Mouse (Mus musculus) kidney, postnatal 10 days (tissue): Measurements from ENCODE around the gene Asna1.

Experiments
- DNase-seq: peaks from one replicate; pipeline ENCODE4 v3.0.0; 2021; ENCODE audit warnings: mixed read lengths

The Asna1 gene

GRCm38 (mm10) chr8:85025098-85025932 is at the start of gene Asna1:
TSS of gene Asna1 (minus strand) at chr8:85025281.
- DNase-seq = peak; percentile 90

- DNase-seq = no peak
Observed at GRCm38 (mm10) chr8:85074617-85075016, 49.5 kb upstream of the Asna1 start.

GRCm38 (mm10) chr8:85074167-85074566 is 49.1 kb upstream of the Asna1 start:
- no peak for DNase-seq

DNA sequence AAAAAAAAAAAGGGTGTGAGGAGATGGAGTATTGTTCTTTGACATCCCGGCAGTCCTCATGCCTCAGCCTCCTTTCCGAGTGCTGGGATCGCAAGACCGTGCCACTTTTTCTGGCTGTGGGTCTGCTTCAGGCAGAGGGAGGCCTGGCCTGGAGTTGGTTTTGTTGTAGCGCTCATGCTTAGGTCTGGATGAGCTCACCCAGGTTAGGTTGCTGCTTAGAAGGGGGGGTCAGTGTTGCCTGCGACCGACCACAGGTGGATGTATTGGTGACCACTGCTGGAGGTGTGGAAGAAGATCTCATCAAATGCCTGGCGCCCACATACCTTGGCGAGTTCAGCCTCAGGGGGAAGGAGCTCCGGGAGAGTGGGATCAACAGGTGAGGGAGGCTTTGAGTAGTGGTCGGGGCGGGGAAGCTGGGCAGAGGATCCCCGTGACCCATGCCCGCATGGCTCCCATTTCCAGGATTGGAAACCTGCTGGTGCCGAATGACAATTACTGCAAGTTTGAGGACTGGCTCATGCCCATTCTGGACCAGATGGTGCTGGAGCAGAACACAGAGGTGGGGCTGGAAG is 48.0 kb upstream of the Asna1 start:
- no peak for DNase-seq

DNA sequence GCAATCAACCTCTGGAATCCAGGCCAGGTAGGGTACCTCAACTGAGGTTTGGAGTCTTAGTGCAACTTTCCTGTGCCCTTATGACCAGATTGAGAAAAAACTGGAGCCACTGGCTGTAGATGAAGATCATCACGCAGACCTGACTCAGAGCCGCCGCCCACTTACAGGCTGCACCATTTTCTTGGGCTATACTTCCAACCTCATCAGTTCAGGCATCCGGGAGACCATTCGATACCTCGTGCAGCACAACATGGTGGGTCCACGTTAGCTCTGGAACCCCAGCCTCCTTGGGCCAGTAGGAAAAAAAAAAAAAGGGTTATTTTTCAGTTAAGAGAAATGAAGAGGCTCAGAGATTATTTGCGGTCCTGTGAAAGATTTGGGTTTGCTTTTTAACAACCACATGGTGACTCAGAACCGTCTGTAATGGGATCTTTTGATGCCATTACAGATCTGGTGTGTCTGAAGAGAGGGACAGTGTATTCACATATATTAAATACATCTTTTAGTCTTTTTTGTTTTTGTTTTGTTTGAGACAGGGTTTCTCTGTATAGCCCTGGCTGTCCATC is 47.4 kb upstream of the Asna1 start:
- no peak for DNase-seq

- peak; percentile 95 for DNase-seq
Observed at GRCm38 (mm10) chr8:85071514-85072281, 46.6 kb upstream of the Asna1 start, which contains the start of gene Dhps. TSS of gene Dhps (plus strand) at chr8:85071757.

DNA sequence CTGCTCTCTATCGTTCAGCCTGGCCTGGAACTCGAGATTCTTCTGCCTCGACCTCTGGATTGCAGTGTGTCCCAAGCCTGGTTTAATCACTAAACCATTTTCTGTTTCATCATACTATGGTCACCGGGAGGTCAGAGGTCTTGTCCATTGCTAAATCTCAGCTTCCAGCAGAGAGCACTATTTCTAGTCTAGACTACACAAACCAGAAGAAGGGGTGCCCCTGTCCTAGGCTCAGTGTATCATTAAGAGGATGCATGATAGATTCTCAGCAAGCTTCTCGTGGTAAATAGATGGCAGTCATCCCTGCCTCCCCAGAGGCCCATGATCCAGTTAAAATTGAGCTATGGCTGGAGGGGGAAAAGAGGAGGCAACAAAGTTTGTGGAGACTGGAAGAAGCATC is 46.0 kb upstream of the Asna1 start:
- no peak for DNase-seq

GRCm38 (mm10) chr8:85067982-85068381 is 42.9 kb upstream of the Asna1 start, which contains the start of gene Gm5741:
TSS of gene Gm5741 (minus strand) at chr8:85067982.
- DNase-seq = no peak

- no peak for DNase-seq
Observed at GRCm38 (mm10) chr8:85067155-85067554, 42.1 kb upstream of the Asna1 start.

DNA sequence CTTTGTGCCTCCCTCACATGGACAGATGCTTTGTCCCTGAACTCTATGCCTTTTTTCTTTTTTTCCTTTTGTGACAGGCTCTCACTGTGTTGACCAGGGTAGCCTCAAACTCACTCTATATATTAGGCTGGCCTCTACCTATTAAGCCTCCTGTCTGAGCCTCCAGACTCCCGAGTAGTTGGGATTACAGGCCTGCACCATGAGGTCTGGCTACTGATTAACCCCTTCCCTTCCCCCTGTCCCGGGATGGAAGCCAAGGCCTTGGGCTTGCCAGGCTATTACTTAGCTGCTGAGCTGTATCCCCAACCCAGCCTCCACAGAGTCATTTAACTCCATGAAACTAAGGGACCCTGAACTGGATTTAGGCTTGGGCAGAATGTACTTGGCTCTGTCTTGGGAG is 40.1 kb upstream of the Asna1 start:
- DNase-seq = peak; percentile 78

DNA sequence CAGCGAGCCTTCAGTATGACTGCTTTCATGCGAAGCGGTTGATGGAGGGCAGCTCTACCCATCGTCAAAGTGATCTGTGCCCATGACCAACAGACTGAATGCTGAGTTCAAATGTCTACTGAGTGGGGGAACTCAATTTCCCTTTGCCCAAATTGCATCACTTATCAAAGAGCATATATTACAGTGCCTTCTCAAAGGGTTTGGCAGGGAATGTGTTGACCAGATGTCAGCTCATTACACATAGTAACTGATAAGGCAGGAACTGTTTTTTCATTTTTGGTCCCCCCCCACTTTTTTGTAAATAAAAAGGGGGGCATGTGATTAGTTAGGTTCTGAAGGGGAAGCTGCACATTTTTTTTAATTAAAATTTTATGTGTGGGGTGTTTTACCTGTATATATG is 37.5 kb upstream of the Asna1 start:
- no peak for DNase-seq

GRCm38 (mm10) chr8:85059879-85060616 is 35.0 kb upstream of the Asna1 start, which contains the start of gene Fbxw9:
TSS of gene Fbxw9 (plus strand) at chr8:85060055.
- peak; percentile 94 for DNase-seq

DNA sequence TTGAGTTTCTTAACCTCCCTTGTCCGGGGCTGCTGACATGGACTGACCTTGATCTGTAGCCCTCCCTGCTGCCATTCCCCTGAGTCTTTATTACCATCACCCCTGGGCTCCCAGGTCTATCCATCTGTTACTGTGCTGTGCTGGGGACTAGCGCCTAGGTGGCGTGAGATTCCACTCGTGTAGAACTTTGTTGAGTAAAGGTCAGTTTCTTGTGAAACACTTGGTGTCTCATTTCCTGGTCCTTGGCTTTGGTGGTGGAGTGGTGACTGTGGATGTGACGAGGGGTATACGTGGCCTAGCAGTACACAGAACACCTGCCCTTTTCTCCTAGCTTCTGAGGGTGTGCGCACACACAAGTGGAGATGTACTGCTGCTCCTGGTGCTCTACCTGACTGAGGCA is 32.3 kb upstream of the Asna1 start:
- DNase-seq = no peak

DNA sequence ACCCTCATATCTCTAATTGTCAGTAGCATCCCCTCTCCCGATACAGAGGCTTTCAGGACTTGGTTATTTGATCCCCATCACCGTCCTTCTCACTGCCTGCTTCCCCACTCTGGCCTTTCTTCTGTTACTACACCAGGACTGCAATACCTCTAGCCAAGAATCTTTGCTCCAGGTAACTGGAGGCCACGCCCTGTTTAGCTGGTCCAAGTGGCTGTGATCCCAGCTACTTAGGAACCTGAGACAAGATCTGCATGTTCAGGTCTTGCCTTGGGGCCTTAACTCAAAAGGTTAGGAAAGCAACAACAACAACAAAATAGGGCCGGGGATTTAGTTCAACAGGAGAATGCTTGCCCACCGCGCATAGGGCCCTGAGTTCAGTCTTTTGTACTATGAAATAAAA is 18.5 kb upstream of the Asna1 start:
- no peak for DNase-seq

DNA sequence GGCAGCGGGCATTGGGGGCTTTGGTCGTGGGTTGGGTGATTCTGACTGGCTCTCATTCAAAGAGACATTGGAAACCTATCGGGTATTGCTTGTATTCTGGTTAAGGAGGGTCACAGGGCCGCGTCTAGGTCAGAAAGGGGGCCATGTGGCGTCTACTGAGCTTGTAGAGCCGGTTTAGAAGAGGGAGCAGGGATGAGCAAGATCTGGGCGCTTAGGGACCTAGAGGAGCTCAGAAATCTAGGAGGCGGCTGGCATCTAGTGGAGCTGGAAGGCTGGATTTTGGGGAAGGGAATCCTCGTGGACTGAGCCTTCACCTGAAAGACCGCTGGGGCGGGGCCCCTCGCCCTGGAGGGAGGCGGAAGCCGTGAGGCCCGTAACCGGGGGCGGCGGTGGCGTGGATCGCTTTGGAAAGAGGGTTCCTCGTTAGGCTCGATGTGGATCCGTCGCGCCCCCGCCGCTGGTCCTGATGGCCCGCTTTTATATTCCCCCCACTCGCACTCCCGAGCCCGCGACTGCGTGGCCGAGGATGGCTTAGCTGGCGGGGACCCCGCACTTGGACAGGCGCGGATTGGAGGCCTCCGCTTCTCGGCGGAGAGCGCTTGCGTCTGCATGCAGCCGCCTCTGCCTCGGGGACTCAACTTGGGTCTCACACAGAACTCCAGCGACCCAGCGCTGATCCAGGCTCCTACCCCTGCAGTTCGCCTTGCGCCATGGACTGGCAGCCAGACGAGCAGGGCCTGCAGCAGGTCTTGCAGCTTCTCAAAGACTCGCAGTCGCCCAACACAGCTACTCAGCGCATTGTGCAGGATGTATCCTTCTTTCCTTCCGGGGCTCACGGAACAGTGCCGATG is 12.8 kb upstream of the Asna1 start:
- peak; percentile 64 for DNase-seq

DNA sequence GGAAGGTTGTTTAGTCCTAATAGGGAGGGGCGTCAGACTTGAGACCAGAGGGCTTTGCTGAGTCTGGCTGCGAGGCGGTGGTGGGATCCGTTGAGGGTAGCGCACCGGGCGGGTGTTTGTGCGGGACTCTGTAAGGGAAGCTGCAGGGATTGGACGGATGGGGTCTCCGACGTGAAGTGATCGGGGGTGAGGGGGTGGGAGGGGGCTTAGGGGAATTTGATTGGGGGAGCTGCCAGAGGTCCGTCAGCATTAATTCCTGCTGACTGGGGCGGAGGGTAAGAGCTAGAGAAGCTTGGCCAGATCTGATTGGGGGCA is 12.2 kb upstream of the Asna1 start:
- no peak for DNase-seq

GRCm38 (mm10) chr8:85036718-85037365 is 11.8 kb upstream of the Asna1 start, which contains the start of gene Tnpo2:
TSS of gene Tnpo2 (plus strand) at chr8:85036915.
- DNase-seq = peak; percentile 95

- no peak for DNase-seq
Observed at GRCm38 (mm10) chr8:85036381-85036717, 11.3 kb upstream of the Asna1 start.

GRCm38 (mm10) chr8:85035728-85036310 is 10.7 kb upstream of the Asna1 start:
- peak; percentile 47 for DNase-seq

DNA sequence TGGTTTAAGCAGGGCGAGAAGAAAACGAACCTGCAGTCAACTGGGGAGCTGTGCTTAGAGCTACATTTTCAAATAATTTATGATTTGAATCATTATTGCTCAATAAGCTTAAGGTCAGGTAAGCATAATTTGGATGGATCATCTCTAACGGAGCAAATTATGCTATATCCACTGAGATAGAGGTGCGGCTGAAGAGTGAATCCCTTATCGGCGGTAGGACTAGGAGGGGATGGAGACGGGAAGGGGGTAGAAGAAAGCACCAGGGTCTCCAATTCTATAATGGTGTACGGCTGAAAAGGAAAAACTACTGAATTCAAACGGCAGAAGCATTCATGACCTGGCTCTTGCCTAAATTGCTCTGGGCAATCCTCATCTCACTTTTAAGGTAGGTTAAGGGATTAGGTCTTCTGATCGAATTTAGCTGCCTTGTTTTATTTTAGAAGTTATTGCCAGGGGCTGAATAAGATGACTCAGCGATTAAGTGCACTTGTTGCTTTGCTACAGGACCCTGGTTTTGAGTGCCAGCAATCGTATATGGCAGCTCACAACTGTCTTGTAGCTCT is 10.2 kb upstream of the Asna1 start:
- DNase-seq = no peak
